23 mouse cellular contexts compared by ENCODE assay signal in genomic region chr1:180691284-180691683, GRCm38 (mm10). TPM values are rescaled to one million over a fixed set of nuclear protein-coding genes. Genes with fewer than 3 reads are reported as not detected.
"Had no signal": no experiment of that assay in that cellular context is flagged by ENCODE, and none has a peak within 500 bp of the region (broad histone marks: within the 10 kb centered on the region; RNA-seq: fewer than 3 reads in every experiment).

No protein-coding gene starts in this region.

- DNase-seq: liver, postnatal 0 days; lung, adult 2 months; lung, postnatal 10 days; lung, postnatal 4 days; retina, postnatal 1 day; right cerebral cortex, adult 18-20 months; right cerebral cortex, postnatal 25 days; right cerebral cortex, postnatal 4 days; spleen, adult 18-20 months; thymus, adult 18-20 months; thymus, postnatal 14 days; thymus, postnatal 36 days had no signal

- H3K9me3 ChIP-seq: lung, embryonic 15.5 days; midbrain, embryonic 10.5 days; midbrain, embryonic 12.5 days; neural tube, embryonic 13.5 days; neural tube, embryonic 15.5 days had no signal

- H3K4me2 ChIP-seq: lung, embryonic 15.5 days; midbrain, embryonic 12.5 days; neural tube, embryonic 13.5 days; neural tube, embryonic 15.5 days had no signal

- H3K4me3 ChIP-seq: lung, embryonic 15.5 days; midbrain, embryonic 10.5 days; midbrain, embryonic 12.5 days; myocyte; neural tube, embryonic 13.5 days; neural tube, embryonic 15.5 days had no signal

- H3K4me1 ChIP-seq: midbrain, embryonic 12.5 days had no signal

- H3K9ac ChIP-seq: liver, postnatal 0 days; lung, embryonic 15.5 days; midbrain, embryonic 12.5 days; neural tube, embryonic 13.5 days; neural tube, embryonic 15.5 days had no signal

- H3K27ac ChIP-seq: lung, embryonic 15.5 days; midbrain, embryonic 10.5 days; midbrain, embryonic 12.5 days; neural tube, embryonic 13.5 days; neural tube, embryonic 15.5 days had no signal

- ATAC-seq: liver, postnatal 0 days; midbrain, embryonic 16.5 days had no signal

RNA-seq across cellular contexts. Expression of gene Mixl1, which starts 5.5 kb away (rescaled TPM):
- total RNA-seq: megakaryocyte, adult 5-6 weeks; megakaryocyte-erythroid progenitor cell, adult 5-6 weeks had no signal
- polyA plus RNA-seq: liver, postnatal 0 days; lung, adult 2 months; myocyte; neural tube, embryonic 13.5 days; neural tube, embryonic 15.5 days; small intestine, adult 2 months; stomach, embryonic 16.5 days had no signal
